Mouse (Mus musculus) CH12.LX (cell line): ENCODE data around the gene Socs3.

Source experiments
- BHLHE40 ChIP-seq: IDR thresholded peaks from 2 replicates; pipeline ENCODE4 v1.6.1; 2011; ENCODE audit warnings: mild to moderate bottlenecking, low read depth, low read length, improper control_type of control experiment
- CTCF ChIP-seq, 2 experiments: IDR thresholded peaks in 1 of 2; conservative IDR thresholded peaks in 1 of 2; 2 replicates each; pipeline ENCODE4 v1.5.1; 2011 to 2012; ENCODE audit warnings: low read depth in 2 of 2, low read length in 2 of 2, improper control_type of control experiment in 1 of 2, inconsistent platforms in 1 of 2, mild to moderate bottlenecking in 1 of 2, moderate library complexity in 1 of 2
- EP300 ChIP-seq: IDR thresholded peaks from 2 replicates; pipeline ENCODE4 v1.6.1; 2011; ENCODE audit warnings: low read length, improper control_type of control experiment
- HCFC1 ChIP-seq: IDR thresholded peaks from 2 replicates; pipeline ENCODE4 v1.6.1; 2012; ENCODE audit warnings: low read depth, mild to moderate bottlenecking, inconsistent platforms, low read length, improper control_type of control experiment
- MAFK ChIP-seq: IDR thresholded peaks from 2 replicates; pipeline ENCODE4 v1.6.1; 2011; ENCODE audit warnings: low read length, improper control_type of control experiment; ENCODE audit not compliant: insufficient replicate concordance
- MAZ ChIP-seq: IDR thresholded peaks from 2 replicates; pipeline ENCODE4 v1.6.1; 2012; ENCODE audit warnings: low read depth, mild to moderate bottlenecking, inconsistent platforms, low read length, improper control_type of control experiment, moderate library complexity
- MXI1 ChIP-seq: IDR thresholded peaks from 2 replicates; pipeline ENCODE4 v1.6.1; 2011; ENCODE audit warnings: mild to moderate bottlenecking, low read depth, low read length, improper control_type of control experiment
- POLR2A ChIP-seq: IDR thresholded peaks from 2 replicates; pipeline ENCODE4 v1.6.1; 2011; ENCODE audit warnings: low read depth, mild to moderate bottlenecking, improper control_type of control experiment, low read length
- UBTF ChIP-seq: IDR thresholded peaks from 2 replicates; pipeline ENCODE4 v1.6.1; 2012; ENCODE audit warnings: low read depth, mild to moderate bottlenecking, inconsistent platforms, low read length, improper control_type of control experiment, moderate library complexity
- ZC3H11A ChIP-seq: IDR thresholded peaks from 2 replicates; pipeline ENCODE4 v1.6.1; 2012; ENCODE audit warnings: low read depth, mild to moderate bottlenecking, inconsistent platforms, low read length, improper control_type of control experiment
- ZNF384 ChIP-seq: IDR thresholded peaks from 2 replicates; pipeline ENCODE4 v1.6.1; 2012; ENCODE audit warnings: low read depth, low read length, improper control_type of control experiment, inconsistent platforms

DNA sequence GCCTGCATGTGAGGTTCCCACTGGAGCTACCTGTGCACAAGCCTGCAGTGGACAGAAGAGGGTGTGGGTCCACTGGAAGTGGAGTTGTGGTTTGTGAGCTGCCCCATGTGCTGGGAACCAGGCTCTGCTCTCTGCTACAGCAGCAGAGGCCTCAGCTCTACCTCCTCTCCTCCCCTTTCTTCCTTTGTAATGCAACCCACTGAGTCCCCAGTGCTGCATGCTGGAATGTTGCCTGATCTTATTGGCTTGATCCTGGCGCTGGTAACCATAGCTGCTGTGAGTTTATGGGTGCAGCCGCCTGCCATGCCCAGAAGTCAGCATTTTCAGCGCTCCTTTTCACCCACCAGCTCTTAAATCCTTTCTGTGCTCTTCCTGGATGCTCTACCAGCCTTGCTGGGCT lies 26.2 kb upstream of the Socs3 start:
- no peak for TF ChIP-seq EP300
- TF ChIP-seq MAZ: no peak
- TF ChIP-seq CTCF (conservative IDR thresholded peaks at IDR 0.05 in 1 of 2, IDR thresholded peaks at IDR 0.05 in 1 of 2; ENCODE audit: low read depth in 2 of 2, low read length in 2 of 2): no peak
- TF ChIP-seq MXI1: no peak
- TF ChIP-seq HCFC1: no peak
- no peak for TF ChIP-seq POLR2A
- no peak for TF ChIP-seq UBTF
- no peak for TF ChIP-seq ZC3H11A
- no peak for TF ChIP-seq ZNF384
- TF ChIP-seq MAFK: no peak
- TF ChIP-seq BHLHE40: no peak
